Mouse (Mus musculus) monocyte, adult 2 months (primary cell): Measurements from ENCODE around the gene Grip1.

Experiments used
- DNase-seq, 2 experiments: peaks; one replicate each; pipeline ENCODE4 v3.0.0; 2022; ENCODE audit warnings: low spot score in 2 of 2, low read depth in 1 of 2

Grip1 gene

DNA sequence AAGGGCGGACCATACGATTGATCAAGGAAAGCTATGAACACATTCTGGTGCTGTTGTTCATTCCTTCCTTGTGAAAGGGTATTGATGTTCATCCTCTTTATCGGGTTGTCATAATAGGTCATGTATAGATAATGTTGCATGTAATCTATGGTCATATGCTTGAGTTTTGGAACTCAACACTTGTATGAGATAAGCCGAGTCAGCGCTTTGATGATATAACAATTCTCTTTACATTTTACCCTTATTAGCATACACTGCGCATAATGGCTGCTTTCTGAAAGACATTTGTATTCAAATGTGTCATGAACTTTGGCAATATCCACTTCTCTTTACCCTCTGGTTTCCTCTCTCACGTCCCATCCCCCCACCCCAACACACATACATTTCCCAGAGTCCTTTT lies 111.2 kb downstream of the Grip1 start:
- no peak for DNase-seq

DNA sequence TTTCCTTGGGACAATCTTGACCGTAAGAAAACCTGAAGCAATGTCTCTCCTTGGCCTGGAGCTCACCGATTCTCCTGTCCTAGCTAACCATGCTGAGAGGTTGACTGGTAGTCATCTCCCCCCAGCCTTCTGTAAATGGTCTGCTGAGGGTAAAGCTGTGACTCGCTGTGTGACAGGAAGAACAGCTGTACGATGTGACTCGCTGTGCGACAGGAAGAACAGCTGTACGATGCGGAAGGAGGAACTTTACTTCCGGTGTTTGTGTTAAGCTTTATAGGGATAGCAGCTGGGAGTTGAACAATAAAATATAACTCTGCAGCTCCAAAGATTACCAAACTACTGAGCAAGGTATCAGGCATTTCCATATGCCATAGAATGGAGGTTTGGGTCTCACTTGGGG lies 119.5 kb downstream of the Grip1 start:
- DNase-seq: no peak

DNA sequence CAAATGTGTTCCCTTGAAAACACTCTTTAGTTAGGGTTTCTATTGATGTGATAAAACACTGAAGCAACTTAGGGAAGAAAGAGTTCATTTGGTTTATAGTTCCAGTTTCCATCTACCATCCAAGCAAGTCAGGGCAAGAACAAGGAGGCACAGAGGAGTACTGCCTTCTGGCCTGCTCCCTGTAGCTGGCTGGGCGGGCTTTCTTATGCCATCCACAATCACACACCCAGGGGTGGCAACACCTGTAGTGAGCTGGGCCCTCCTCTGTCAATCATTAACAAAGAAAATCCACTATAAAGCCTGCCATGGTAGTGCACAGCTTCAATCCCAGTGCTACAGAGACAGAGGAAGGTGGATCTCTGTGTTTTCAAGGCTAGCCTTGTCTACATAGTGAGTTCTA lies 122.2 kb downstream of the Grip1 start:
- DNase-seq: no peak

DNA sequence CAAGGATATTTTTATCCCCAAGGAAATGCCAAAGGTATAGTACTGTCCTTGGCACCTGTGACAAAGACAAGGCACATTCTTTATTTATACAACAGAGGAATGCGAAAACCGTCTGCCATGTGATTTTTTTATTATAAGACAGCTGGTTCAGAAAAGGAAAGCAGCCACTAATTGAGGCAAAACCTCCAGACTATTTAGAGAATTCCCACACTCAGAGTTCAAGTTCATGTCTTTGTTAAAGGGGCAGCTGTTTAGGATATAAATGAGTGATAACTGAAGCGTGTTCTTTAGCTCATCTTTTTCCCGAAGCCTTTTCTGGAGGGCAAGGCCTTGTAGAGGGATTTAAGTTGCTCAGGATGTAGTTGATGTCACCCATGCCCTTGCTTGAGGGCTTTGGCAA lies 126.4 kb downstream of the Grip1 start:
- DNase-seq: no peak

DNA sequence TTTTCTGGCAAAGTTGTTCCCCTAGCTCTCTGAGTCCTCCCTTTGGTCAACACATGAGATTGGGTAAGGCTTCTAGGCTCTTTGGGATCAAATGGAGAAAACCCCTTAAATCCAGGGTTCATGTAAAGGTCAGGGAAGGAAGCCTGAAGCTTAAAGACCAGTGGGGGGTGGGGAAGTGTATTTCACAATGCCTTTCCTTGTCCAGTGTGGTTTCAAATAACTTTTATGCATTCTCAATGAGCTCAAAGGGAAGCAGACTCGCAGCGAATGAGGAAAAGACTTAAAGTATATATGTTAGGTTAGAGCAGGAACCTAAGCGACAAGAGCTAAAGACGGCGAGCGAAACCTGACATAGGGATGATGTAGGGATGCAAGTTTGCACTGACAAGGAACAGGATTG lies 131.0 kb downstream of the Grip1 start:
- no peak for DNase-seq

DNA sequence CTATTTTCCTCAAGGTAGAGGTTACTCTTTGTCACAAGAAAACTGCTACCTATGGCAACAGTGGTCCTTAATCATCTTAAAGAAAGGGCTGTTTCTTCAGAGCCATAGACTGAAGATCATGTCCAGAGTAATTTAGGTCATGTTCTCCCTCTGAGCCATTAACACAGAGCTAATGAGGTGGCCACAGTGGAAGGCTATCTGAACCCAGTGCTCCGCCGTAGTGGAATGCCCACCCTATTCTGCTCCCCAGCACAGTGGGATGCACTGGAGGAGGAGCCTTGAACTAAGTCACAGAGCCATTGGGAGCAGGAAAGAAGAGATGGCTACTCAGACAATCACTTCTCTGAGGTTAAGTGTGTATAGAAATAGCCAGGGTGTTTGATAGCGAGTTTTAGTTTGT lies 133.3 kb downstream of the Grip1 start:
- DNase-seq: no peak

DNA sequence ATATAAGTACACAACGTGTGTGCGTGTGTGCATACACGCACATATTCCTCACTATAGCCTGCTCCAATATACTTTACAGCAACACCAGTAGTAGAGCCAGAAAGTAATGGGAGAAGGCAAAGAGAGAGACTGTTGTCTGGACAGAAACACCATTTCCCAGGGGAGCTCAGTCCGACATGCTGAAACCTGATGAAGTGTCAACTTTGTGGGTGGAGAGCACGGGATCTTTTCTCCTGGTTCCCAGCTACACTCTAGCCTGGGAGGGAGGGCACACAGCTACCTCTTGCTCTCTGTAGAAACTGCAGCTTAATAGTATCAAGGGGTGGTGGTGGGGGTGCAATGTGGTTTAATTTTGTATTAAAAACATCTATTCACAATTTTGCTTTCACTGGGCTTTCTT lies 143.2 kb downstream of the Grip1 start:
- DNase-seq: no peak

DNA sequence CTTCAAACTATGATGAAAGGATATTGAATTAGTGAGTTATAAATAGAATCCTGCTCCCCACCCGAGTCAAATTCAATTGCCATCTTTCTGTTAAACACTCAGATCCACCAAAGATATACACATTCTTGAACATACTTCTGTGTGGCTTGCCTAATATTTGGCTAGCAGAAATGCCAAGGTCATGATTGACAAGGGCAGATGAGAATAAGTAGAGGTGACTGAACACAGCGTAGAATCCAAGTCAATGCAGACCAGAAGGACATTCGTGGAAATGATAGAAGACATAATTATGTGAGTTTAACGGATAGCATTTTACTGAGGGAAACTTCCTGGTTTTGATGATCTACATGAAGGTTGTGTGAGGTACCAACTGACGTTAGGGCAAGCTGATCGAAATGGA lies 153.9 kb downstream of the Grip1 start:
- no peak for DNase-seq

DNA sequence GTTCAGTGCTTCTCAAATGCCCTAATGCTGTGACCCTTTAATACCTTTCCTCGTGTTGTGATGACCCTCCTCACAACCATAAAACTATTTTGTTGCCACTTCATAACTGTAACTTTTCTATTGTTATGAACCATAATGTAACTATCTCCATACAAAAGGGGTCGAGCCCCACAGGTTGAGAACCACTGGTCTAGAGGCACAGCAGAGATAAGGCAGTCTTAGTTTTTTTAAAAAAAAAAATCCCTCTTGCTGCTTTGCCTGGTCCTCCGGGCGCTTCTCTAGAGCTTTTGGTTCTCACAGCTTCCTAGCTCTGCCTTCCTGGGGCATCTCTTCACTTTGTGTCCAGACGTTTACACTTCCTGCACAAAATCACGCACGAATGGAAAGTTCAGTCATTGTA lies 155.4 kb downstream of the Grip1 start:
- no peak for DNase-seq

DNA sequence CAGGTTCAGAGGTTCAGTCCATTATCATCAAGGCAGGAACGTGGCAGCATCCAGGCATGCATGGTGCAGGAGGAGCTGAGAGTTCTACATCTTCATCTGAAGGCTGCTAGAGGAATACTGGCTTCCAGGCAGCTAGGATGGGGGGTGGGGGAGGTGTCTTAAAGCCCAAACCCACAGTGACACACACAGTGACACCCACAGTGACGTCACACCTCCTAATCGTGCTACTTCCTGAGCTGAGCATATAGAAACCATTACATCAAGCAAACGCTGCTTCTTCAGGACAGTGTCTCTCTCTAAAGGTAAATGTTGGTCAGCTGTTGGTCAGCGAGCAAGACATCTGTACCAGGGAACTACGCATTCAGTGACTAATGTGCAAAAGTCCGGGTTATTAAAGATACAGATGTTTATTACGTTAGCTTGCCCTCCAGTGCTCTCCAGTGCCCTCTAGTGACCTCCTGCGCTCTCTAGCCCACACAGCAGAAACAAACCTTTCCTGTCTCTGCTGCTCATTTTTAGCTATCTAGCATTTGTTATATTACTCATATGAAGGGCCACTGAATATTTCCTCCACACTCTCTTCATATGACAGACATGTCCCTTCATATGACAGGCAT lies 156.8 kb downstream of the Grip1 start:
- no peak for DNase-seq

DNA sequence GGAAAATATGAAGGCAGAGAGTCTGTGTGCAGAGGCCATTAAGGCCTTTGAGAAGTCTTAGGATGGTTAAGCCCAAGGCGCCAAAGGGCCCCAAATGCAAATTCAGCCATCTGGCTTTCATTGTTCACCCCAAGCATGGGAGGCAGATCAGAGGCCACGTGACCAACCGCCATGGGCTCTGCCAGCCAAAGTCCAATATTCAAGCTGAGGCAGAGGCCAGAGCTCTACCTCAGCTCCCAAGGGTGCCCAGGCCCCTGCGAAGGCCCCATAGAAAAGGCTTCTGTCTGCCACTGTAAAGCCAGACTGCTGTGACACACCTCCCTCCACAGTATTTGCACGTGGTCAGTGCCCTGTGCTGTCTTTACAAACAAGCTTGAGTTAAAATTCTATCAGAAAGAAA lies 158.4 kb downstream of the Grip1 start:
- no peak for DNase-seq

DNA sequence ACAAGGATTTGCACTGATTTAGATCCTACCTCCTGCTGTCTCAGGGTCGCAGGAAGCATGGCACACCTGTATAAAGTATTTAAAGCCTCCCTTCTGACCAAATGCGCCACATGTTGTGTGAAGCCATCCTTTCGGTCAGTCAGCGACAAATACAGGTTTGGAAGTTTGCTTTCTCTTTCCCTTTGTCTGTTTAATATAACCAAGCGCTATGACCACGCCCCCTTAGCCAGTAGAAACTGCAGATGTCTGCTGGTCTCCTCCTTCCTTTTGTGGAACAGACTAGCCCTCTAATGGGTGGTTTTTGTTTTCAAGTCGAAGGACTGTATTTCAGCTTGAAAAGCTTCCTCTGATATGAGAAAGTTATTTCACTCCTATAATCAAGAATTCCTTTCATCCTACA lies 161.1 kb downstream of the Grip1 start:
- no peak for DNase-seq

DNA sequence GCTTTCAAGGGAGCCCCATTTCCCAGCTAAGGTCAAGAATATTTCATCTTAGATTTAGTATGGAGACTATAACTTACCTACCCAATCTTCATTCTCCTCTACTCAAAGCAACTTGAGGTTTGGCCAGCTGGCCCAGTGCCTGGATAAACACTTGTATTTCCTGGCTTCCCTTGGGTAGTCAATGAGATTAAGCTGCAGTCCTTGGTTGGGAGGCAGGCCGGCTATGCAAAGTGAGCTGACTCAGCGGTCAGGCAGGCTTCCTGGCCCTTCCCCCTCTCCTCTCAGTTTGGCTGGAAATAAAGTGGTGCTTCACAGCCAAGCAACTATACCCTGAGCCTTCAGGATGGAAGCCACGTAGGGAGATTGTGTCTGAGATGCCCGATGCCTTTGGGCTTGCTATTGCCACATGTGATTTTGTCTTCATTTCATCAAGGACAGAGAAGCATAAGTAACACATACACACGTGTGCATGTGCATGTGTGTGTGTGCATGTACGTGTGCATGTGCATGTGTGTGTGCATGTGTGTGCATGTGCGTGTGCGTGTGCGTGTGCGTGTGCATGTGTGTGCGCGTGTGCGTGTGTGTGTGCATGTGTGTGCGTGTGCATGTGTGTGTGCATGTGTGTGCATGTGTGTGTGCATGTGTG lies 161.7 kb downstream of the Grip1 start:
- DNase-seq: no peak

DNA sequence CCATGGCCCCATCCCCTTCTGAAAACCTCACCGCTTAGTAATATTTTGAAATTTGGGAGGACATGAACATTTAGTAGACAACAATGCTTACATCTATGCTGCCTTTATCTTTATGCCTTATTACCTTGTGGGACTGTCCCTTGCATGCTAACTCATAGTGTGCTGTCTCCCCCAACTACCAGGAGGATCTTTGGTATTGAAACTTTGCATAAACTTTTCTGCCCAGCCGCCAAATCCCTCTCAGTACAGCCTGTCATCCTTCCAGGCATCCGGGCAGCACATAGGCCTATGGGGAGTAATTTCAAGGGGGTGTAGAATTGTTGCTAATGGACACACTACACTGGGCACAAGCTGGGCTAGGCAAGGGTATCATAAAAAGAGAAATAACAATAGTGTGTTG lies 162.4 kb downstream of the Grip1 start:
- no peak for DNase-seq

DNA sequence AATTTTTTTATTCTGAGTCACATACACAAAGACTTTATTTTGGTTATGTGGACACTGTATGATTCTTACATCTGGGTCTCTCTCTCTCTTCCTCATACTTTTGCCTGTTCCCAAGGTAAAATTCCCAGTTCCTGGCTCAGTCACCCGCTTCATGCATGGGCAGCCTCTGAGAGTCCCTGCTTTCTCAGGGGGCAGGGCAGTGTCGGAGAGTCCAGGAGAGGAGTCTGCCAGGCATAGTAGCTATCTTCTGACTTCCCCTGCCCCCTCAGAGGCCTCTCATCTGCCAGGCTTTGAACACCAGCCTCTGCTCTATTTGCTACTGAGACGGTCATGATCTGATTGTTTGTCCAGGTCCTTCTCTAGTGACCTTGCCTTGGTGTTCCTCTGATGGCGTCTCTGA lies 175.0 kb downstream of the Grip1 start:
- DNase-seq: no peak

DNA sequence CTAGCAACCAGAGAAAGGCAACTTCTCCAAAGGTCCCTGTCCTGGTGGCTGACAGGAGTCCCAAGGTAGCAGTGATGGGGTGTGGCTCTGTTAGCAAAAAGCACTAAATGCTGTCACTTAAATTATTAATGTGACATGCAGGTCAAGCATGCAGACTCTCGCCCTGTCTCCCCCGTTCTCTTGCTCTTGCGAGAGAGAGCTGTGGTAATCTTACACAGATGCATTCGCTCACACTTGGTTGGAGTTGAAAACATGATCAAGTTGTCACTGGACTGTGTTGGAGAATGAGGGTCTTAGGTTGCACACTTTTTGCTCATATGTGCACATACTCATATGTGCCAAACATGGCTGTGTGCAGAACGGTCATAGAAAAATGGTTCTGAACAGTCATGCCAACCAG lies 176.8 kb downstream of the Grip1 start:
- DNase-seq: no peak

DNA sequence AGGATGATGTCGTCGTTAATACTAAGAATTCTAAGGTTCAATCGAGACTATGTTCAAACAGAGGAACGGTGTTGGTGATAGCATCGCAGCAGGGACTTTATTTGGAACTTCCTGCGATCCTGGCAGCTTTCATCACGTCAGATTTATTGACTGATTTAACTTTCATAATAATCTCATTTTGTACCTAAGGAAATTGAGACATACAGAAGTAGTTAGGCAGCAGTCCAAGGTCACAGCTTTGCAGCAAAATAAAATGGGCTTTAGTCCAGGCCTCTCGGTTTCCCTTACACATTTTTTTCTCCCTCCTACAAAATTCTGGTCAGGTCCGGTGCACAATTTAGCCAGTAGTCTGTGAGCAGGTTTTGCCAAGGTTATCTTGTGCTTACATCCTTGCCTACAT lies 178.3 kb downstream of the Grip1 start:
- DNase-seq: no peak

DNA sequence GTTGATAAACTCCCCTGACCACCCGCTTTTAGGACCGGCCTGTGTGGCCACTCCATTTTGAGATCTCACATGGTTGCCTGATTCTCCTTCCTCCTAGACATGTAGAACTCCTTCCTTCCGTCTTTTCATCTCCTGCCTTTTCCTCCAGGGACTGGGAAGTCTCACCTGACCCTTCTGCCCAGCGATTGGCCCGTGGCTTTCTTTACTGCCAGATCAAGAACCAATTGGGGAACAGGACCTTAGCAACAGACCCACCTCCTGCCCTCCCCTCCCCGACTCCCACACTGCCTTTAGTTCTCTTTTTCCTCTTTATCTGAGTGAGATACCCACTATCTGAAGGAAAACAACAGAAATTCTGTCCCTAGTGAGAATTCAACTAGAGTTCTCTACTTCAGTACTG lies 180.9 kb downstream of the Grip1 start:
- no peak for DNase-seq

DNA sequence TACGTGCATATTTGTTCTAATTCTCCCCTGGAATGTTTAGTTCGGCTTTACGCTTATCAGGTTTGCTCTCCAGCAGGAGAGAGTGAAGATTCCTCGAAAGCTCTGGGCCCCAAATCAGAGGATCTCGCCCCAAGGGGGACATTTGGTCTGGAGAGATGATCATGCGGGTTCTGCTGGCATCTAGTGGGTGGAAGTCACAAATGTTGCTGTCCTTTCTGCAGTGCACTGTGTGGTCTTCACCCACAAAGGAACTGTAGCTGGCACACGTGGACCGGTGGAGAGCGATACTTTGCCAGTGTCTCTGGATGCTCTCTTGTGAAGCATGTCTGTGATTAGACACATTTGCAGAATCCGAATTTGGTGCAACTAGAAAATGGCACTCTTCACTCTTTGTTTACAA lies 186.9 kb downstream of the Grip1 start:
- no peak for DNase-seq

DNA sequence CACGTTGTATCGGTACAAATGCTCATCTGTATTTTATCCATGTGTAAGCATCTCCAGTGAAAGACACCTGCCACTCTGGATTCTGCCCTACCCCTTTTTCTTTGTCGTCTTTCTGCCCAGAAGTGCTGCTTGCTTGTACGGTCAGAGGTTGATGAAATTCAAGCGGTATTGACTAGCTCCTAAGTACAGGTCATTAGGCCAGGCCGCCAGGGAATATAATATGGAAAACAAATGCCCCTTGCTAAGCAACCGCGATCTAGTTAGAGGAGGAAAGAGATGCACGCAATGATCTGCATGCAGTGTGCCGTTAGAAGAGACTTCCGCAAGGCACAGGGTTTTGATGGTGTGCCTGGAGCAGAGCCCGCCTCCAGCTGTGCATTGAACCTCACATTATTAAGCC lies 187.4 kb downstream of the Grip1 start:
- DNase-seq: no peak

DNA sequence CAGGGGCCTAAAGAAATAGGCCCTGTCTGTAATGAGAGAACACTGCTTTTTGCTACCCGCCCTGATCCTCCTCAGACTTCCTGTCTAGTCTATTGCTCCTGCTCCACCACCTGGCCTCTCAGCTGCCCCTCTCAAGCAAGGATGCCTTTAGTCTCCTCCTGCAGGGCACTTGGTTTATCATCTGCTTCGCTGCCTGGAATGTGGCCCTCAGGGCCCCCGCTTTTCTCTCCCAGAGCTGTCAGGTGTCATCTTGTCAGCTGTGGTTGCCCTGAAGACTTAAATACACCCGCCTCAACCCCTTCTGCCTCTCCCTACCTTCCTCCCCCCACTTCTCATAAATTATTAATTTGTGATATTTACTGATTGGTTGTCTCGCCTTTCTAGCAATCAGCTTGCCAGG lies 190.7 kb downstream of the Grip1 start:
- no peak for DNase-seq

DNA sequence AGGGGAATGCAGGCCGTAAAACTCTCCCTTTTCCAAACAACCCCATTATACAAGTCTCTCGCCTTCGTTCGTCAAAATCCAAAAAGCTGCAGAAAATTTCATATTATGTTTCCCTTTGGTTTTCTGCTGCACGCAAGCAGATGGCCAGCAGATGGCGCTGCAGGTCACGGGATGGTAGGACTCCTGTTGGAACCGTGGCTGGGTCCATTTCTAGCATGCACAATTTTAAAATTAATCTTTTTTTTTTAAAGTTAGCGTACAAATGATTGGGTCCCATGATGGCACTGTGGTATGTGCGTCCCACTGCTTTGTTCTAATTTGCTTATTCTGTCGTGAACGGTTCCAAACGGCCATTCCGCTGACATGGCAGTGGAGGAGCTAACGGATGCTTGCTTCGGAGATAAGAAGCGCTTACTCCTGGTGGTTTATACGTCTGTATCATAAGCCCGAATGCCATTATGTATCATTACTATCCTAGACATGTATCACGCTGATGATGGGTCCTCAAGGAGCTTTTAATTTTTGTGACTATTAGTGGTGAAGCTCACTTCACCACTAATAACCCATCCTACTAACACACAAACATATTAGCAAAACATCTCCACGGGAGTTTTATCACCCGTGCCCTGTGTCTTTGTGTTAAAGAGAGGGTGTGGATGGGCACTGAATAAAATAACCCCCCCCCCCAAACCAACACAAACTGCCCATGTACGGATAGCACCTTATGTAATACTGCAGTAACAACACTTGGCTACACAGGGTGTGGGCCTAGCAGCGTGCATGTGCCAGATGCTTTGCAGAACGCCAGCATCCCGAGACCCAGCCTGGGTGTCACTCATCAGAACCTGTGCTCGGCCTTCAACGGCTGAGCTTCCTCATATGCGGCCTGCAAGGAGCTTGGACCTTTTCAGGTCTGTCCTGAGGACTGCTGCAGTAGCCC lies 193.1 kb downstream of the Grip1 start:
- DNase-seq: no peak
